Mouse (Mus musculus) hindlimb bud, embryonic 11.5 days (tissue): ENCODE measurements at regions not wholly inside any gene's neighbourhood (a gene's known extent, or its start where the extent isn't known, plus 50 kb on each side); places are given as distances from the start of the nearest gene placed in this dataset.
A peak's percentile ranks its signal among the peaks of the same experiment; 100 is the strongest.

ENCODE experiments used
- DNase-seq: peaks from one replicate; pipeline ENCODE4 v3.0.0-alpha.2; 2012; ENCODE audit warnings: low read depth, low spot score; ENCODE audit errors: extremely low spot score

DNA sequence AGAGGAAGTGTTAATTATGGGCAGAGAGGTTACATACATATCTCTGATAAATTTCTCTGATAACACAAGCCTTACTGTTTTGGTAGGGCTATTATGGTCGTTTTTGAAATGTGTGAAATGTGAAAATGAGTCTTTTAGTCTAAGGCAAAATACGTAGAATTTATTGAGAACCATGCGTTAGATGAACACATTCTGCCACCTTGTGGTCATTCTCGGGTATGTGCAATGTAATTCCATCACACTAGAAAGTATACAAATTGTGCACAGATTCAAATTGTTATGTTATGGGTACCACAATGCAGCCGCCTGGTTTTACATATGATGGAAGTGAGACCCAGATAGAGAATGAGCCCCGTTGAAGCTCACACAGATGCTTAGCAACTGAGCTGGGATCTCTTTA lies 138.7 kb downstream of the Cdr1 start:
- DNase-seq: peak; percentile 1

DNA sequence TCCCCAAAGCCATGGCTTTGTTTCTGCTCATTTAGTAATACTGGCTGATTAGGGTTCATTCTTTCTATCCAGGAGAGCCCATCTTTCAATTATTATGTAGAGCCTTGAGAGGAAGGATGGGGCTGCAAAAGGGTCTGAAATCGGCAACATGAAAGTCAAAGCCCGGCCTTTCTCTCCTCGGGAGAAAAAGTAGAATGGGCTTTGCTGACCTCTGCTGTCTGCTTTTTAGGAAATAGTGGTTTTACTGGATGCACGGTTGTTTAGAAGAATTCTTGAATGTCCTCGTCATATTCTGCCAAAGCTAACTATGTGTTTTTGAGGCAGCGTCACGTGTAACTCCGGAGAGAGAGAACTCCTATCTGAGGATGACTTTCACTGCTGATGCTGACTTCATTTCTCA lies 142.2 kb downstream of the Cdr1 start:
- no peak for DNase-seq
